Mouse (Mus musculus) erythroblast, embryonic 14.5 days (primary cell): ENCODE measurements around the gene Zfp286.

Experiments used
- GATA1 ChIP-seq: IDR thresholded peaks from 2 replicates; pipeline ENCODE4 v1.6.1; 2012; ENCODE audit warnings: low read length, inconsistent platforms, mixed read lengths
- TAL1 ChIP-seq: IDR thresholded peaks from 3 replicates; pipeline ENCODE4 v1.6.1; 2012; ENCODE audit warnings: low read length, inconsistent platforms, mixed read lengths

- TF ChIP-seq GATA1: no peak
- no peak for TF ChIP-seq TAL1
Observed at GRCm38 (mm10) chr11:62813497-62813896, 24.2 kb upstream of the Zfp286 start.
